Mouse (Mus musculus): ENCODE results near the gene Iqcf3.

The Iqcf3 gene

GRCm38 (mm10) chr9:106456325-106457162 is 104.9 kb downstream of the Iqcf3 start:
- ChIA-PET CTCF (interaction anchor here in 3 of 4 experiments (0.6 to 3.2 kb wide), 3 partner anchors 18 to 20 kb away, joined by 4 to 14 read pairs (median 6); partner anchors contain the start of genes Parp3 (in 2 of the 3) and Rrp9 (in 1 of the 3)), POLR2A (interaction anchor here in 3 of 4 experiments (1.2 to 16.6 kb wide), 7 partner anchors 15 to 27 kb away, joined by 4 to 505 read pairs (median 7); partner anchors contain the start of genes Rpl29 (in 3 of the 3), Acy1 (in 2 of the 3) and Parp3 (in 1 of the 3))

GRCm38 (mm10) chr9:106454888-106455681 is 106.3 kb downstream of the Iqcf3 start:
- POLR2A ChIA-PET, result interaction anchor here in 3 of 4 experiments (0.6 to 16.6 kb wide), 12 partner anchors 9 to 283 kb away, joined by 4 to 505 read pairs (median 8); partner anchors contain the start of genes Acy1 (in 2 of the 3), Parp3 (in 2 of the 3), Rpl29 (in 2 of the 3) and Rrp9 (in 2 of the 3)
- CTCF ChIA-PET, result interaction anchor here in 3 of 4 experiments (0.6 to 2.7 kb wide), 4 partner anchors 22 to 278 kb away, joined by 3 to 9 read pairs (median 7); partner anchors contain the start of gene Parp3 (in 2 of the 3)

GRCm38 (mm10) chr9:106454071-106454761 is 107.2 kb downstream of the Iqcf3 start:
- ChIA-PET CTCF (interaction anchor here in 3 of 4 experiments (0.6 to 7.4 kb wide), 11 partner anchors 16 to 307 kb away, joined by 3 to 86 read pairs (median 6); partner anchors contain the start of genes Parp3 (in 3 of the 3), Acy1 (in 1 of the 3) and Rrp9 (in 1 of the 3)), POLR2A (interaction anchor here (0.5 to 16.6 kb wide), 32 partner anchors 9 to 960 kb away, joined by 3 to 505 read pairs (median 4); partner anchors contain the start of genes Acy1 (in 3 of the 4), Rpl29 (in 3 of the 4), Gpr62 (in 2 of the 4) and Parp3 (in 2 of the 4))

- ChIA-PET POLR2A (interaction anchor here (0.5 to 16.6 kb wide), 36 partner anchors 8 to 959 kb away, joined by 3 to 505 read pairs (median 4); partner anchors contain the start of genes Acy1 (in 4 of the 4), Rpl29 (in 3 of the 4), Gpr62 (in 2 of the 4) and Parp3 (in 2 of the 4)), CTCF (interaction anchor here in 3 of 4 experiments (0.6 to 7.4 kb wide), 14 partner anchors 8 to 307 kb away, joined by 3 to 86 read pairs (median 4); partner anchors contain the start of genes Parp3 (in 3 of the 3), Acy1 (in 1 of the 3) and Rrp9 (in 1 of the 3))
Measured at GRCm38 (mm10) chr9:106453271-106454070, 108.0 kb downstream of the Iqcf3 start, which contains the start of gene Pcbp4. Gene Pcbp4, plus strand, starts transcription at chr9:106453291.

Measured in embryonic stem cell, embryonic (primary cell).